Mouse (Mus musculus): Measurements from ENCODE around the gene E4f1.

Gene E4f1

GRCm38 (mm10) chr17:24415011-24415410 is 55.1 kb downstream of the E4f1 start:
- no peak for DNase-seq (ENCODE audit: low read depth, low spot score)

GRCm38 (mm10) chr17:24414230-24414976 is 55.7 kb downstream of the E4f1 start, which contains the start of gene Rnps1:
Gene Rnps1, plus strand, starts transcription at chr17:24414565.
- peak; percentile 98 for DNase-seq (ENCODE audit: low read depth, low spot score)

GRCm38 (mm10) chr17:24413557-24414211 is 56.4 kb downstream of the E4f1 start:
- no peak for DNase-seq (ENCODE audit: low read depth, low spot score)

- no peak for DNase-seq (ENCODE audit: low read depth, low spot score)
These were observed 62.9 kb downstream of the E4f1 start for GRCm38 (mm10) chr17:24407116-24407803.

GRCm38 (mm10) chr17:24402371-24402770 is 67.7 kb downstream of the E4f1 start:
- DNase-seq (ENCODE audit: low read depth, low spot score), result no peak

GRCm38 (mm10) chr17:24394456-24394855 is 75.7 kb downstream of the E4f1 start:
- no peak for DNase-seq (ENCODE audit: low read depth, low spot score)
